Mouse (Mus musculus) cortical plate, adult 2 months (tissue): ENCODE data around the gene Wdr66.

Experiments
- CTCF ChIP-seq: fragments of 200-500 bp; IDR thresholded peaks from 2 replicates; pipeline ENCODE4 v1.5.1; 2011; ENCODE audit warnings: mild to moderate bottlenecking, control low read depth, low read length; ENCODE audit not compliant: insufficient read depth; ENCODE audit errors: extremely low read depth
- POLR2A ChIP-seq: fragments of 200-500 bp; IDR thresholded peaks from 2 replicates; pipeline ENCODE4 v1.6.1; 2011; ENCODE audit warnings: mild to moderate bottlenecking, low read length, control low read depth; ENCODE audit not compliant: insufficient read depth; ENCODE audit errors: extremely low read depth

DNA sequence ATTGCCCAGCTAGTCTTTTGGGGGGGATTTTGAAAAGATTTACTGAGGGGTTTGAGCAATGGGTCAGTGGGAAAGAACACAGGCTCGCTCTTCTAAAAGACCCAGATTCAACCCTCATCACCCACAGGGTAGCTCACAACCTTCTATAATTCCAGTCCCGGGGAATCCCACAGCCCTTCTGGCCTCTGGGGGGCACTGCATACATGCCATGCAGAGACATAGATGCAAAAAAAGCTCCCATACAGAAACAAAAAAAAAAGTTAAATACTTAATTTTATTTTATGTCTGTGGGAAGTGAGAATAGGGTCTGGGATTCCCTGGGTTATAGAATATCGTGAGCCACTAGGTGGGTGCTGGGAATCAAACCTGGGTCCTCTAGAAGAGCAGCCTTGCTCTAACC lies 15.0 kb downstream of the Wdr66 start:
- TF ChIP-seq CTCF (no peak), POLR2A (no peak)
